Mouse (Mus musculus) urinary bladder, postnatal 36 days (tissue): ENCODE results near the gene Yju2.

Experiments
- DNase-seq, 2 experiments: peaks; one replicate each; pipeline ENCODE4 v3.0.0; 2022; ENCODE audit warnings: low spot score in 2 of 2, mixed read lengths in 1 of 2

The Yju2 gene

DNA sequence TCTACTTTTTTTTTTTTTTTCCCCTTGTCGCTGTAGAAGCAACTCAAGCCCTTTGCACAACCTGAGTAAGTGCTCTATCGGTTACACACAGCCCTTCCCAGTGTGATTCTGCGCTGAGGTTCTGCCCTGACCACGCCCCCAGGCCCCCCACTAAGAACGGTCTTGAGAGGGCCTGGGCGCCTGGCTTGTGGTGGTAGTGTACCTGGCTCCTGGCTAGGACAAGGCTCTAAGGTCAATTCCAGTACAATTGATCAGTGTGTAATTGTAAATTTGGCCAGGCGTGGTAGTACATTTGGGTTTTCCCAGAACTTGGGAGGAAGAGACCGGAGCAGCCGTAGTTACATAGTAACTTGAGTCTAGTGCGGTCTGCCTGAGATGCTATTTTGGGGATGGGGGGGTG, 48.1 kb downstream of the Yju2 start:
- DNase-seq = no peak

DNA sequence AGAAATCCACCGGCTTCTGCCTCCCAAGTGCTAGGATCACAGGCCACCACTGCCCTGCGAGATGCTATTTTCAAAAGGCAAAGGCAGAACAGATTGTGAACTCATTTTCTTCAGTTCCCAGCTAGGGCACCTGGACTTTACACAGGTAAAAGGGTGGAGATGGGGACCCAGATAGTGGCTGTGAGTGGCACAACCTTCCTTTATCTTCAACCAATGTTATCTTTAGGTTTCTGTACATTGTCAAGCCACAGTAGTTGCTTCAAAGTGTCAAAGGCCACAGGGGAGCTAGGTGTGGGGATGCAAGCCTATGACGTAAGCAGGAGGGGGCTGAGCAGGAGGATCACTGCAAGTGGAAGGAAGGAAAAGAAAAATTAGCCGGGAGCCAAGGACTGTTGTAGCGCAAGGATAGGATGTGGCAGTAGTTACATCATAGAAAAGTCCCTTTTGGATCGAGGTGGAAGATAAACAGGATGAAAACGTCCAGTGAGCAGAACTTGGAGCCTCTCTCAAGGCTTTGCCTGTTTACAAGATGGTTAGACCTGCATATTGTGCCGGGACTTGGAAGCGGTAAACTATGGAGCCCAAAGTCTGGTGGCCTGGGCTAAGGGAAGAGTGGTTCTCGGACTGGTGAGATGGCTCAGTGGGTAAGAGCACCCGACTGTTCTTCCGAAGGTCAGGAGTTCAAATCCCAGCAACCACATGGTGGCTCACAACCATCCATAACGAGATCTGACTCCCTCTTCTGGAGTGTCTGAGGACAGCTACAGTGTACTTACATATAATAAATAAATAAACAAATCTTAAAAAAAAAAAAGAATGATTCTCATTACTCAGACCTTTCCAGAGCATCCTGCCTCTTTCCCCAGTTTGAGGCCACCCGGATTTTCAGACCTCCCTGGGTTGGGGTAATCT, 48.8 kb downstream of the Yju2 start:
- DNase-seq = no peak

DNA sequence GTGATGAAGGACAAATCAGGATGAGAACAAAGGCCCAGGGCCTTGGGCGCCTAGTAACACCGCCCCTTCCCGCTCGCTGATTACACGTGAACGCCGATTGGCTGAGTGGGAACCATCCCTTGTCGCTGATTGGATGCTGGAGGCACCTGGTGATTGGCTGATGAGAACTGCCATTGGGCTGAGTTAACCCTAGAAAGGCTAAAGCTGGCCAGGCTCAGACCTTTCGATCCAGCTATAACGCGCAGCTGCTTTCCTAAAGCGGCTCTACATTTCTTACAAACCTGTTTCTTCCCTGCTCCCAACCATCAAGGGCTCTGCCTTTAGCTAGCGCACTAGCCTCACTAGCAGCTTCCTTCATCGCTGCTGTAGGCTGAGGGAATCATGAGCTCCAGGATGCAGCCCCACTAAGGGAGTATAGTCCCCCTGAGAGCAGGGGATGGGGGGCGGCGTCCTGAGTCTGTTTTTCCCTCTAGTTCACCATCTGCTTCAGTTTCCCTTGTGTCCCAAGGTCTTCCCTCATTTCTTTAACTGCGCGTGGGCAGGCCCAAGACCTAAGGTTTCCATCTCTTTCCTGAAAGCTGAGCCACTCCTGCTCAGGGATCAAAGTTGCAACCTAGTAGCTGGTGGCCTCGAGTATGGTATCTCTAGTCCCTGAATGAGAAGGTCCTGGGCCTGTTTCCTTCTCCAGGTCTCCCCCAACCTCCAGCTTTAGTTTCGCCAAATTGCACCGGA, 49.6 kb downstream of the Yju2 start:
- DNase-seq = peak; percentile 82 to 93

DNA sequence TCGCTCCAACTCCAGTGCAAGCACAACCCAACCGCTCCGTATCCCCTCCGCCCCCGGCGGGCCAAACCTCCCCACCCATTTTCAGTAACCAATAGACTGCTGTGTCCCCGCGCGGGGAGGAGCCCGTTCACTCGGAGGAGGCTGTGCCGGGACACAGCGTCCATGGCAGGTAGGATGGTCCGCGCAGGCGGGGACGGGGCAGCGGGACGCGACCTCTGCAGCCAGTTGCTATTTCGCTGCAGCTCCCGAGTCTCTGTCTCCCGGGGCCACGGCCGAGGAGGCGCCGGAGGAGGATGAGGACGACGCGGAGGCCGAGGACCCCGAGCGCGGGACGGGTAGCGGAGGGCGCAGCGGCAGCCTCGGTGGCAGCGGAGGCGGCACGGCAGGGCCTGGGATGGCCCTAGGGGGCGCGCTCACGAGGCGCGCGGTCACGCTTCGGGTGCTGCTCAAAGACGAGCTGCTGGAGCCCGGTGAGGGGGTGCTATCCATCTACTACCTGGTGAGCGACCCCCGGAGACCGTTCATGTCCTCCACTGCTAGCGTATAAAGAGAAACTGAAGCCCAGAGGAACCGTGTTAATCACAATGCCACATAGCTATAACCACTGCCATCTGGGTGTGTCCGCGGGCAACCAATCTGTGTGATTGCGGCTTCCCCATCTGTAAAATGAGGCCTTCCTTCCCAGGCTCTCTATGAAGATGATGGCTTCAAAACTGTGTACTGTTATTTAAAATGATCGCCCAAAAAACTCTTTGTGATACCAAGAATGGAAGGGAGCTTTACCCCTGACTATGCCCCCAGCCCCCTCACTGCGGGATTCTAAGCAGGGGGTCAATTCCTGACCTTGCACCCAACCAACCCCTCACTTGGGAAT, 50.4 kb downstream of the Yju2 start:
- peak; percentile 89 to 93 for DNase-seq

DNA sequence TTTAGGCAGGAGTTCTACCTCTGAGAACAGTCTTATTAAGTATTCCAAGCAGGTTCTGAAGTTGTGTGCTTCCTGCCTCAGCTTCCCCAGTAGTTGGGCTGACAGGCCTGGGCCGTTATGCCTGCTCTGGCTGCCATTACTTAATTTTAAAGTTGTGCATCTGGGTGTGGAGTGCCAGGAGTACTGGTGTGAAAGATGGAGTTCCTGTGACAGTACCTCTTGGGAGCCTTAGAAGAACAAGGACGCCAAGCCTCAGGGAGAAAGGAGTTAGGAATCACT, 51.0 kb downstream of the Yju2 start:
- DNase-seq = no peak

DNA sequence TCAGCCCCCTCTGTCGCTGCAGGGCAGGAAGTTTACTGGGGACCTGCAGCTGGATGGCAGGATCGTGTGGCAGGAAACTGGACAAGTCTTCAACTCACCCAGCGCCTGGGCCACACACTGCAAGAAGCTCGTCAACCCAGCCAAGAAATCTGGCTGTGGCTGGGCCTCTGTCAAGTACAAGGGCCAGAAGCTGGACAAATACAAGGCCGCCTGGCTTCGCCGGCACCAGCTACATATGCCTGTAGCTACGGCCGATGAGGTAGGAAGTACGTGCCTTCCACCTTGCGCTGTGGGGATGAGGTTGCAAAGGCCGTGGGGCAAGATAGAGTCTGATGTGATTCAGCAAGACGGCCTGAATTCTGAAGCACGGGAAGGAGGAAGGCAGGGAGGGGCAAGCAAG, 51.4 kb downstream of the Yju2 start:
- DNase-seq = no peak

DNA sequence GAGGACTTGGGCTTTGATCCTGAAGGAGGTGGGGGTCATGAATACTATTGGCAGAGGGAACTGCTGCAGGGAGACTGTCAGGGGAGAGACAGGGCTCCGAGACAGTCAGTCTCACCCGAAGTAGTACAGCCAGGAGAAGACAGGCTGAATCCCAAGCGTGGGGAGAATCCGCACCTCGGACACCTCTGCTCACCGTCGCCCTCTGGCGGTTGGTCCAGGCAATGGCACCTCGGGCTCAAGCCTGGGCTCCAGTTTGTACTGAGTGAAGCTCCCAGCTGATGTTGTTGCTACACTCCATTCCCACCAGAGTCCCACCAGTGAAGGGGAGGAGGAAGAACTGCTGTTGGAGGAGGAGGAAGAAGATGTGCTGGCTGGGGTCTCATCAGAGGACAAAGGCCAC, 51.8 kb downstream of the Yju2 start:
- peak; percentile 66 to 76 for DNase-seq

DNA sequence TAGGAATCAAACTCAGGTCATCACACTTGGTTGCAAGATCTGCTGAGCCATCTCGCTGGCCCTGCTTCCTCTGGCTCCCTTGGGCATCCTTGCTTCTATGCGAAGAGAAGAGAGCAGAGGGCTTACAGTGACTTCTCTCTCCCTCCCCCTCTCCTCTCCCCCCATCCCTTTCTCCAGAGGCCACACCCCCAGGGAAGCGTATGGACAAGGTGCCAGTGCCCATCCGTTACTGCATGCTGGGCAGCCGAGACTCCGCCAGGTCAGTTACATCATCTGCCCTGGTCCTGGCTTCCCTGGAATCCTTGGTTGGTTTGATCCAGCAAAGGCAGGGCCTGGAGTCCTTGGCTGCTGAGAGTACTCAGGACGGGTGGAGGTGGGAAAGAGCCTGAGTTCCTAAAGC, 52.5 kb downstream of the Yju2 start:
- no peak for DNase-seq

DNA sequence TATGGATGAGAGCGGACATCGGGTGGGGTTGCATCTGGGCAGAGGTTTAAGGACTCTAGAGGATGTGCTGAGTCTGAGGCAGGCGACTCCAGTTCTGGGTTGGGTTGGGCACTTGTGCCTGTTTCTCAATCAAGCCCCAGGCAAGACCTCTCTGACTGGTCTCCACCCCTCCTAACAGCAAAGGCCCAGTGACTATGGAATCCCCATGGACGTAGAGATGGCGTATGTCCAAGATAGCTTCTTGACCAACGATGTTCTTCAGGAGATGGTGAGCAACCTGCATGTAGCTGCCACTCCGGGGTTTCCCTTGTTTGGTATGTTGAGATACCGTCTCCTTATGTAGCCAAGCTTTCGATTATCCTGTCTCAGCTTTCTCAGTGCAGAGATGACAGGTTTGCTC, 56.4 kb downstream of the Yju2 start:
- no peak for DNase-seq

DNA sequence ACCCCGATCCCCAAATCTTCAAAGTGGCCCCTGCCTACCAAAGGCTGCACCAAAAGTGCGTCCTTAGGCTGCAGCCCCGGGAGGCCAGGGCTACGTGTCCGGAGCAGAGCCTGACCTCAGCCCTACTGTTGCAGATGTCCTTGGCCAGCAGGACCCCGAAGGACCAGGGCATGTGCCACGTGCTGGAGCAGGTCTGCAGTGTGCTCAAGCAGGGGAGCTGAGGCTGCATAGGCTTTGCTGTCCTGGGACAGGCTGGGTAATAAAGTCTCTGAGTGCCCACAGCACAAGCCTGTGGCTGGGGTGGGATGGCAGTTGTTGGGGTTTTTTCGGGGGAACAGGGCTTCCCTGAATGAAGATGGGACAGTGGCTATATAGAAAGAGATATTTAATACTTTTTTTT, 57.5 kb downstream of the Yju2 start:
- no peak for DNase-seq

DNA sequence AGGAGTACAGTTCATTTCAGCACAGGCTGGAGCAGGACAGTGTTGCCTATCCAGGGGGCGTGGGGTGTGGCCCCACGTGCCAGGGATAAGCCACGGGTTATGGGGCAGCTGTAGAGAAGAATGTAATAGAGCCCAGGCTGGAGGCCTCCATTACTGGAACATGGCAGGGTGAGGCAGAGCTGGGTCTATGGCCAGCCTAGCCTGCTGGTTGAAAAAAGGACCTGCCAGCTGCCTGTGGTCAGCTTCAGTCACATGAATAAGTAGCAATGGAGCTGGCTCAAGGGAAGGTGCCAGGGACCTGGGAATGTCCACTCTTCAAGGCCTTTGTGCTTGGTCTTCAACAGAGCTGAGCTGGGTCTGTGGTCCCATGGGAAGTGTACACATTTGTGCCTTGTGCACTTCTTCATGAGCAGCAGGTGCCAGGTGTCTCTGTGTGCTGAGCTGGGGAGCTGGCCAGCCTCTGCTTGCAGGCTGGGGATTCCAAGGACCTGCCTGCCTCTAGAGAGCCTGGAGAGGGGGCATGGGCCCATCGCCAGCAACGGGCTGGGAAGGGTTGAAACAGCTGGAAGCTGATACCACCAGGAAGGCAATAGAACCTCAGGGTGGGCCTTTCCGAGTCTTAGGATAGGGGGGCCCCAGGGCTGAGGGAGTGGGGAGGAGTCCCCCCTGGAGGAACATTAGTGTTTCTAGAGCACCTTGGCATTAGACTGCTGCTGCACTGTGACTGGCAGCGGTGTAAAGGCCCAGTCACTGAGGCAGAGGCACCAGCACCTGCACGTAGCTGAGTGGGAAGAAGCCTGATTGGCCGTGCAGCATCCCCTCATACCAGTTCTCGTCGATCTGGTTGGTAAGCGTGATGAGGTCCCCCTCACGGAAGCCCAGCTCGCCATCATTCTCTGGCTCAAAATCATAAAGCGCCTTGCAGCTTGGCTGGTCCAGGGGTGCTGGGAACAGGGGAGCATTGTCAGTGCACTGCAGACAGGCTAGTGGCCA, 58.2 kb downstream of the Yju2 start:
- no peak for DNase-seq

DNA sequence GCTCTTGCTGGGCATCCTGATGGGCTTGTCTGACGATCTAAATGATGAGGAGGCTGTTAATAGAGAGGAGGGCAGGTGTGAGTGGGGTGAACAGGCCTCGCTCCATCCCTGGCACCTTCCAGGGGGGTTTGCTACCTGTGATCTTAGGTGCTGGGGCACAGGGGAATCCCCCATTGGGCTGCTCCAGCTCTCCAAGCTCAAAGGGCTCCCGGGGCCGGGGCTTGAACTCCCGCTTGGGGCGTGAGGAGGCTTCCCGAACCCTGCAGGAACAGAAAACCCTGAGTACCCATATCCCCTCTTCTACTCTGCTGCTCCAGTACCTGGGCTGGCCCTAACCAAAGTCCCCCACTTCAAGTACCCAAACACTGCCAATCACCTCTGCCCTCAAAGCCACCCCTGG, 58.9 kb downstream of the Yju2 start:
- DNase-seq = no peak
